Mouse (Mus musculus) thymus, postnatal 0 days (tissue): ENCODE measurements at regions not wholly inside any gene's neighbourhood (a gene's known extent, or its start where the extent isn't known, plus 50 kb on each side); places are given as distances from the start of the nearest gene placed in this dataset.

Source experiments
- DNase-seq: peaks from one replicate; pipeline ENCODE4 v3.0.0-alpha.2; 2015; ENCODE audit warnings: low spot score

DNA sequence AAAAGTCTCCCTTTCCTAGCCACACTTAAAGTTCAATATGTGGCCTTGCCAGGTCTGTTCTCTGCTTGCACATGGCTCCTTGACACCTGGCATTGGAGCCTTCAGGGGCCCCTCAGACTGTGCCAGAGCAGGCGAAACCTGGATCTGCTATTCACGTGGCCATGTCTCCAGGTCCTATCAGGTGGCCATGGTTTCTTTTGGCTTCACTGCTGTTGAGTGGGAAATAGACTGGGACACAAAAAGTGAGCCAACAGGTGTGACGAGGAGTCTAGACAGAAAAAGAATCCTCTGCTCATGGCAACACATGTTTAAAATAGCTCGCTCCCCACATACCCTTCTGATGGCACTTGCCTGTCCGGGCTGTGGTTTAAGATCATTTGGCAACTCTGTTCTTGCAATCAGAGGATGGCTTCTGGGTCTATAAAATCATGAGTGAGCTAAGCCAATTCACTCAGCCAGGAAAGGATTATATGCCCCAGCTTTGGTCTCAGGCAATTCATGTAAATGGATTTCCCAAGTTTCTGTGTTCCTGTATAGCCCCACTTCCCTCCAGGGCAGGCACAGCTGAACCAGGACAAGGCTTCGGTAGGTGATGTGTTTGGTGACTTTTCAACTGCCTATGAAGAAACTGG, 309.0 kb upstream of the Slc30a5 start:
- DNase-seq, result no peak

- DNase-seq, result no peak
Measured at GRCm38 (mm10) chr13:101129466-101129865, 296.2 kb upstream of the Slc30a5 start.

- no peak for DNase-seq
Measured at GRCm38 (mm10) chr13:101127808-101128207, 294.6 kb upstream of the Slc30a5 start.

DNA sequence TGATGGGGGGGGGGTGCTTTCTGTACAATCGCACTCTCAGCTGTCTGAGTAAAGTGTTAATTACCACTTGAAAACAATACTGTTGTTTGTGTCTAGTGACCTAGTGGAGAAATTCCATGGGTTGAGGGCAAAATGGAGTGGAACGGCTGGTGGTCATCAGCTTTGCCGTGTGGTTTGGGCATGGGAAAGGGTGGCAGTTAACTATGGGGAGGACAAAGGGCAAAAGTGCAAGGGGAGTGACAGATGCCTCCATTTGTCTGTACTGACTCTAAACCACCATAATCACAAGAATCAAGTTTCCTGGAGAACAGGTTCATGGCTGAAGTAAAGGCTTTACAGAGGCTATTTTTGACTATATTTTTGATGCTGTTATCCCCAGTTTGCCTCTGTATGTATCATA, 294.0 kb upstream of the Slc30a5 start:
- no peak for DNase-seq

DNA sequence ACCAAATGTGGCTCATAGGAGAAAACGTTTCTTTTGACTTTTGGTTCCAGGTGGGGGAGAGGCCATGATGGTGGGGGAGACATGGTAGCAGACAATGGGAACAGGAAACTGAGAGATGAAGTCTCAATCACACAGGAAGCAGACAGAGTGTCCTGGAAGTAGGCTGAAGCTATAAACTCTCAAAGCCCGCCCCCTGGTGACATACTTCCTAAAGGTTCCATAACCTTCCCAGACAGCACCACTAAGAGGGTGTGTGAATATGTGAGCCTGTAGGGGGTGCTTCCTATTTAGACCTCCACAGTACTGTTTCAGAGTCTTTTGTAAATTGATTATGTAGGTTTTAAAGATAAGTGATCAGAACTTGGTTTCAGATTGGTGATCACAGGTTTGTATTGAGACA, 284.1 kb upstream of the Slc30a5 start:
- peak; percentile 7 for DNase-seq

- DNase-seq, result no peak
Measured at GRCm38 (mm10) chr13:101115296-101115695, 282.1 kb upstream of the Slc30a5 start.

DNA sequence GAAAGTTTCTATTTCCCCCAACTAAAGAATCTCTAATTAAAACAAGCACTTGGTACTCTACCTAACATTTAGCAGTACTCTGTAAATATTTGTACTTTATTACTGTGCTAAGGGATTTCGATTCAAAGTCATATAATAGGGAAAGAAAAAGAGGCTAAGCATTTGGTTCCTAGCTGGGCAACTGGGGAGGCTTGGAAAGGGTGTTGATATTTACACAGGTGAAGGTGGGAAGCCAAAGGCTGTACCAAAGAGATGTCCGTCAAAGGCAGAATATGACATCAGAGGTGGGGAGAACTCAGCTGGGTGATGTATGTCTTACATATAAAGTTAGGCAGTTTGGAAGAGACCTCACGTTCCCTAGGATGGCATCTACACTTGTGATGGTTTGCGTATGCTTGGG, 278.9 kb upstream of the Slc30a5 start:
- DNase-seq, result no peak

DNA sequence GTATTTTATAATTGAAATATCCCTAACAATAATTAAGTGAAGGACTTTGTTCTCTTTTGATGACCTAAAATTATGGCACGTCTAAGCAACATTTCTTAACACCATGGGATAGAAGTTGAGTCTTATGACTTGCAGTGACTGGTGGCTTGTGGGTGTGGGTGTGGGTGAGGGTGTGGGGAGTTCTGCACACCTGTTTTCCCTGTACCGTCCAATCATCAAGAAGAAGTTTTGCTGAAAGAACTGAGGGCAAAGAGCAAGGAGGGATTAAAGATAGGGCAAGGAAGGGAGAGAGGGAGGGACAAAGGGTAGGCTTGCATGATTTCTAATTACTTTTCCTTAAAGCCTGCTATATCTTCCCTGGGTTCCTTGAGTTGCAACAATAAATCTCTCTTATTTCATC, 278.5 kb upstream of the Slc30a5 start:
- DNase-seq, result no peak

GRCm38 (mm10) chr13:101100621-101101020, 267.4 kb upstream of the Slc30a5 start:
- DNase-seq, result no peak

DNA sequence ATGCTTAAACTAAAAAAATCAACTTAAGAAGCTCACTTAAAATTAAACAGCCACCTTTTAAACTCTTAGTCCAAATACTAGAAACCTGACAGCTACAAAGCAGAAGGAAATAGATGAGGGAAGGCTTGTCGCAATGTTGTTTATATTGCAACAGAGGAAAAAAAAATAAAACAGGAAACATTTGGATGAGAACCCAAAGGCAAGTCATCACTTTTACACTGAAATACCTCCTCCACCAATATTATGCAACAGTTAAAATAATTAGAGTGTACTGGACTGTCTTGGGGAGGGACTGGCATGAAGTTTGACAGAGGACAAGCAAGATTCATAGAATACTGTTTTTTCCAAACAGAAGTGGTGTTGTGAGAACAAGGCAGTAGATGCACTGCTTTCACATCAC, 263.6 kb upstream of the Slc30a5 start:
- no peak for DNase-seq

- no peak for DNase-seq
Measured at GRCm38 (mm10) chr13:101096221-101096620, 263.0 kb upstream of the Slc30a5 start.

GRCm38 (mm10) chr13:101095057-101095831, 262.0 kb upstream of the Slc30a5 start:
- DNase-seq, result no peak

DNA sequence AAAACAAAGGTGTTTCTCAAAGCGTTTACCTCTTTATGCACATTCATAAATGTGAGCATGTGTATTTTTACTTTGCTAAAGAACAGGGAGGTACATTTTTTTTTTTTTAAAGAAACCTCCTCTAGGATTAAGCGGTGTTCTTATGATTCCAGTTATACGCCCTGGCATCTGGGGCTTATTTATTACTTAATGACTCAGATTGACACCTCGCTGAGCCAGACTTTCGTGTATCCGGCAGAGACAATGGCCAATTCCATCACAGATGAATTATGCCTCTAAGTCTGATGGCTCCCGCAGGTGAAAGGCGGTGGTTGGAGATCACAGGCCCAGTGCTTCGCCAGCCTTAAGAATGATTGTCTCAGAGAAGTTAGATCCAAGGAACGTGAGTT, 259.5 kb upstream of the Slc30a5 start:
- no peak for DNase-seq

GRCm38 (mm10) chr13:101092033-101092742, 259.0 kb upstream of the Slc30a5 start:
- DNase-seq, result no peak

DNA sequence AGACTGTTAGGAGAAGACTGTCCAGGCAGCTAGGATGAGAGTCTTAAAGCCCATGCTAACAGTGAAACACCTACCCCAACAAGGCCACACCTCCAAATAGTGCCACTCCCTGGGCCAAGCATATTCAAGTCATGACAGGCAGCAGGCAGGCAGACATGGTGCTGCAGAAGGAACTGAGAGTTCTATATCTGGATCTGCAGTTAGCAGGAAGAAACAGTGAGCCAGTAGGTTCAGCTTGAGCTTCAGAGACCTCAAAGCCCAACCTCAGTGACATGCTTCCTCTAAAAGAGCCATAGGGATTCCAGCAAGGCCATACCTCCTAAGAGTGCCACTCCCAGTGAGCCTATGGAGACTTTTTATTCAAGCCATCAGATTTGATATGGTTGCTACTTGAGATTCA, 252.0 kb upstream of the Slc30a5 start:
- DNase-seq, result no peak

GRCm38 (mm10) chr13:101084193-101084592, 251.0 kb upstream of the Slc30a5 start:
- no peak for DNase-seq

- no peak for DNase-seq
Measured at GRCm38 (mm10) chr13:101083416-101083815, 250.2 kb upstream of the Slc30a5 start.

GRCm38 (mm10) chr13:101068489-101068888, 235.3 kb upstream of the Slc30a5 start:
- DNase-seq, result no peak

- DNase-seq, result no peak
Measured at GRCm38 (mm10) chr13:101062582-101062981, 229.4 kb upstream of the Slc30a5 start.

DNA sequence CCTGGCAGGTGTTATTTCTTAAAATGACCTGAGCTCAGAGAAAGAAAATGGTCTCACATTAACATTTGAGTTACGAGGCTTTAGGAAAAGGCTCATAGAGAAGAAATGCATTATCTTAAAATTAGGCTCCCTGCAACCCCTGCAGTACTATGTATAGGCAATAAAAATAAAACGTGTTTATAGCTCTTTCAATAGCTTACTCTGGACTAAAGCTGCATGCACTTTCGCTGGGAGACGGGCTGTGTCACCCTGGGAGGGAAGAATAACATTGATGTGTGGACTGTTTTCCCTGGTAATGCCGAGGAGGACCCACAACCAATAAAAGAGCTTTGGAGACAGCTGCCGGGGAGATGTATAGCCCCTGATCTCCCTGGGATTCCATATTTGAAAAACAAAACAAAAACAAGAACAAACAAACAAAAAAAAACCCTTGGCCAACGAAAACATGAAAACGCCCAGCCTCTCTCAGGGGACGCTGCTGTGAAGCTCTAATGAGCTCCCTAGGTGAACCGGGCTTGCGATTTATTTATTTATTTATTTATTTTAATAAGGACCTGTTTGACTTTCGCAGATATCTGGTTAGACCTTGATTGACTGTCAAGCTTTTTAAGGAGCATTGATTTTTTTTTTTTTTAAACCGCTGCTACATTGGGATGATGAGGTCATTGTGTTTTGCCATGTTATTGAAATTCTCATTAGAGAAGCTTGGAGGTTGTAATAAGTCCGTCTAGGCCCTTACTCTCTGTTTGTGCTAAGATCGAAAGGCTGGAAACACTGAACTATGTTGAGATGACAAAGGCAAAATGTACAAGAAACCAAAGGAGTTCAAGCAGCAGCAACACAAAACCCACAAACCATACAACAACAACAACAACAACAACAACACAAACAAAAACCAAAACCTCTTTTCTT, 228.3 kb upstream of the Slc30a5 start:
- no peak for DNase-seq

GRCm38 (mm10) chr13:101049511-101049910, 216.3 kb upstream of the Slc30a5 start:
- no peak for DNase-seq
